Mouse (Mus musculus) macrophage (primary cell): ENCODE measurements around the gene Bglap3. TPM values are rescaled to one million over a fixed set of nuclear protein-coding genes. Genes with fewer than 3 reads are reported as not detected.
"Not testable (repeated sequence)": the region's sequence is repeated elsewhere in the genome, so short reads cannot be mapped to it uniquely, and the experiment has no call there.

Source experiments
- H3K27ac ChIP-seq: fragments of 350-480 bp; formaldehyde crosslinking; 2 replicates; pipeline ENCODE4 v1.9.0; 2021
- H3K36me3 ChIP-seq: fragments of 350-480 bp; formaldehyde crosslinking; 2 replicates; pipeline ENCODE4 v1.9.0; 2021; ENCODE audit errors: inconsistent target
- H3K4me3 ChIP-seq: fragments of 350-480 bp; formaldehyde crosslinking; 2 replicates; pipeline ENCODE4 v1.9.0; 2021; ENCODE audit errors: inconsistent target
- H3K79me2 ChIP-seq: fragments of 350-480 bp; formaldehyde crosslinking; 2 replicates; pipeline ENCODE4 v1.9.0; 2021; ENCODE audit errors: inconsistent target
- WGBS: methylation state at CpG from one replicate; pipeline ENCODE4 v1.1.7; 2026; ENCODE audit warnings: inconsistent platforms; ENCODE audit not compliant: missing documents; 5-methylcytosine and 5-hydroxymethylcytosine counted together
- polyA plus RNA-seq: library from polyadenylated mRNA; stranded (reverse); fragments of 250-400 nt; gene quantifications from 3 replicates; pipeline ENCODE4 v1.2.4, GENCODE M21; 2018; ENCODE audit warnings: inconsistent platforms
- total RNA-seq, 78 experiments: library from RNA; depleted of rRNA; stranded (reverse); fragments of 250-400 nt; gene quantifications; 1 replicate in 9 of 78; 2 replicates in 24 of 78; 3 replicates in 43 of 78; 4 replicates in 2 of 78; pipeline ENCODE4 v1.2.4; 2018; ENCODE audit warnings: inconsistent platforms in 56 of 78

Bglap3 gene
- not detected for total RNA-seq (2018; cell fraction: chromatin; rRNA removed)
- not detected for total RNA-seq (2018; cell fraction: cytosol; rRNA removed)
- total RNA-seq (2018; cell fraction: nucleus; rRNA removed) = not detected
- not detected in 3 replicates for polyA plus RNA-seq

DNA sequence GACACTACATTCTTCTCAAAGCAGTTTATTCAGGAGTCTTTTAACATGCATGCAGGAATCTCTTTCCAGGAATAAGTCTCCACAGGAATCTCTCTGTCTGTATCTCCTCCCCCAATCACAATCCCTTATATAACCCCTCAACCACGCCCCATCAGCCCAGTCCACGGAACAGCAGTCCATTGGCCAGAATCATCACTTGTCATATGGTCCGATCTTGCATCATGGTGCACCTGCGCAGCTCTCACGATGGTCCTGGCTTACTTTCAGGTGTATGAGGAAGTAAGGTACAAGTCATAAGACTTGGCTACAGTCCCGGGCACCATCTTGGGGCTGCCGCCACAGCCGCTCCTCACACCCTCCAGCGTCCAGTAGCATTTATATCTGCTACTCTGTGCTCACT lies at the start of gene Bglap3:
Bglap3 (minus strand) TSS at position 101 of the 400 bp plus-strand sequence.
- H3K4me3 ChIP-seq, H3K79me2 ChIP-seq, H3K36me3 ChIP-seq, H3K27ac ChIP-seq: not testable (repeated sequence)
- WGBS = 85% methylated on average over 9 of the region's 9 CpGs

GRCm38 (mm10) chr3:88422020-88422720 lies 49.6 kb upstream of the Bglap3 start:
- Histone ChIP-seq H3K79me2 (peaks cover 77% of the 10 kb centered on the region), H3K36me3 (peaks cover 41% of the 10 kb centered on the region), H3K4me3 (no peak overlapping the region), H3K27ac (no peak overlapping the region)
- 65% methylated on average over 9 of the region's 9 CpGs for WGBS

GRCm38 (mm10) chr3:88420771-88421170 lies 48.2 kb upstream of the Bglap3 start:
- 95% methylated on average over 19 of the region's 19 CpGs for WGBS
- H3K27ac ChIP-seq = no peak overlapping the region
- H3K36me3 ChIP-seq = peaks cover 55% of the 10 kb centered on the region
- H3K79me2 ChIP-seq = peaks cover 91% of the 10 kb centered on the region
- no peak overlapping the region for H3K4me3 ChIP-seq

DNA sequence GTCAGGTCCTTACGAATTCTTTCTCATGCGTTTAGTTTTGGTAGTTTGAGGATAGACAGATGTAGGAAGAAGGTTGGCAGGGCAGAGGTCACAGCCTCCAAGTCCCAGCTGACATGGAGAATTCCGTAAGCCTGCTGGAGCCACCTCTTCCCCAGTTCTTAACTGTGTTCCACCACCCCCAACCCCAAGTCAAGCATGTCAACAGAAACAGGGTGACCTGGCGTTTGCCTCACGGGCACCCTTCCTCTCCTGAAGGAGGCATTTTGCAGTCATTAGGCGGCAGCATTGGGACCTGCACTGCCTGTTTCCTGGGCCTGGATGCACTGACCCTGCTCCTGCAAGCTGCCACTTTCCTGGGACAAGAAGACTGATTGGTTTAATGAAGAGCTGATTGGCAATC lies 45.5 kb upstream of the Bglap3 start:
- Histone ChIP-seq H3K27ac (no peak overlapping the region), H3K79me2 (peaks cover 97% of the 10 kb centered on the region), H3K4me3 (no peak overlapping the region), H3K36me3 (peaks cover 64% of the 10 kb centered on the region)
- WGBS = 94% methylated on average over 6 of the region's 6 CpGs

- 93% methylated on average over 4 of the region's 4 CpGs for WGBS
- H3K4me3 ChIP-seq = no peak overlapping the region
- no peak overlapping the region for H3K27ac ChIP-seq
- H3K36me3 ChIP-seq = peaks cover 76% of the 10 kb centered on the region
- H3K79me2 ChIP-seq = peaks cover 73% of the 10 kb centered on the region
Observed at GRCm38 (mm10) chr3:88415668-88416067, 43.1 kb upstream of the Bglap3 start.

DNA sequence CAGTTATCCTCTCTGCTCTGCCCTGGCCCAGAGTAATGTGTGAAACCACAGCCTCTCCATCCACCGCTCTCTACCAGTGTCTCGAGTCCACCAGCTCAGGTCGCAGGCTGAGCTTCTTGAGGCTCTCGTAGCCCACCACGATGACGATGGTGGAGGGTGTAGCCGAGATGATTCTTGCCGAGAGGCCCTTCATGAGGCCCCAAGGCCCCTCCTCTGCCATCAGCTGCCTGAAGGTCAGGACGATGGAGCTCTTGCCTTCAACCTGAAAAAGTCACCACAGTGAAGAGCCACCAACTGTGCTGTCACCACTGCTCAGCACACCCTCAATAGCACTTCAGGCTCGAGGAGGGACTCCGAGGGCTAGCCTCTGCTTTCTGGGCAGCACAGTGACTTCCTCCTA lies 40.1 kb upstream of the Bglap3 start:
- Histone ChIP-seq H3K4me3 (no peak overlapping the region), H3K27ac (no peak overlapping the region), H3K36me3 (peaks cover 47% of the 10 kb centered on the region), H3K79me2 (peaks cover 62% of the 10 kb centered on the region)
- WGBS = 81% methylated on average over 11 of the region's 11 CpGs

GRCm38 (mm10) chr3:88411681-88412080 lies 39.1 kb upstream of the Bglap3 start:
- H3K27ac ChIP-seq = no peak overlapping the region

DNA sequence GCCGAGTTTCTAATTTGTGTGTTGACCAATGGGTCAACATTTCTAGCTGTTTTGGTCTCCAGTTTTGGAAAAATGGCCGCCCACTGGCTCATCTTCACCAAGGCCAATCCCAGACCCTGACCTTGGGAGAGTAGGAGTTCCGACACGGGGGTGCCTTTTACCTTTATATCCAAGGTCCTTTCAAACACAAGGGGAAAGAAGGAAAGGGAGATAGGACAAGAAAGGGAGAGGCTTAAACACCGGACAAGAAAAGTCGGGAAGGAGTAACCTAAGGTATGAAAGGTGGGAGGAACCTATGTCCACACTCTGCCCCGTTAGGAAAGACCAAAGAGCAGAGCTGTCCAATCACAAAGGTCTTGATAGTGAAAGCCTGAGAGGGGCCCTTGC lies 38.1 kb upstream of the Bglap3 start:
- Histone ChIP-seq H3K4me3 (peak overlapping the region; percentile 60), H3K27ac (peak overlapping the region; percentile 88), H3K79me2 (peaks cover 58% of the 10 kb centered on the region), H3K36me3 (peaks cover 27% of the 10 kb centered on the region)
- 51% methylated on average over 7 of the region's 7 CpGs for WGBS

More at GRCm38 (mm10) chr3:88411681-88412080, 39.1 kb upstream of the Bglap3 start:
- H3K4me3 ChIP-seq = no peak overlapping the region
- peaks cover 58% of the 10 kb centered on the region for H3K79me2 ChIP-seq
- 98% methylated on average over 4 of the region's 4 CpGs for WGBS
- H3K36me3 ChIP-seq = peaks cover 37% of the 10 kb centered on the region

GRCm38 (mm10) chr3:88409741-88410644 lies 37.5 kb upstream of the Bglap3 start, which contains the start of gene Pmf1:
TSS of gene Pmf1 (minus strand) at chr3:88410331.
- Histone ChIP-seq H3K36me3 (peaks cover 20% of the 10 kb centered on the region), H3K4me3 (peak within 1 kb of the TSS; percentile 60), H3K27ac (peak within 1 kb of the TSS; percentile 88), H3K79me2 (peaks cover 58% of the 10 kb centered on the region)
- under 1% methylated on average over 54 of the region's 54 CpGs for WGBS

DNA sequence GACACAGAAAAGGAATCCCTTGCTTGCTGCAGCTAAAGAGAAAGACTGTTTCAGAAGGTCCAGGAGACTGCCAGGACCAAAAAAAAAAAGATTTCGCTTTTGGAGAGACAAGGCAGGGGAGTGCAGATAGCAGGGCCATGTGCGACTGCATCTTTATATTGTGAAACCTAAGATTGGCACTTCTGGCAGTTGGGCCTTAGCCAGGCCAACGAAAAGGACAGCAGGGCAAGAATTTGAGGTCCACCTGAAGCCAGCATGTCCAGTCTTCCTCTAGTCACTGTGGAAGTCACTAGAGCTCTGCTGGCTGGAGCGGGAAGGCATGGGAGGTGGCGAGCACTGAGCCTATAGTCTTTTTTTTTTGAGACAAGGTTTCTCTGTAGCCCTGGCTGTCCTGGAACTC lies 36.4 kb upstream of the Bglap3 start:
- peak overlapping the region; percentile 88 for H3K27ac ChIP-seq
- H3K79me2 ChIP-seq = peaks cover 57% of the 10 kb centered on the region
- peaks cover 18% of the 10 kb centered on the region; the same call in 1 of the 2 replicates for H3K36me3 ChIP-seq
- H3K4me3 ChIP-seq = peak overlapping the region; percentile 60
- 47% methylated on average over 5 of the region's 5 CpGs for WGBS

GRCm38 (mm10) chr3:88407529-88407928 lies 35.0 kb upstream of the Bglap3 start:
- WGBS = 74% methylated on average over 7 of the region's 7 CpGs
- H3K36me3 ChIP-seq = peaks cover 14% of the 10 kb centered on the region; the same call in 1 of the 2 replicates

DNA sequence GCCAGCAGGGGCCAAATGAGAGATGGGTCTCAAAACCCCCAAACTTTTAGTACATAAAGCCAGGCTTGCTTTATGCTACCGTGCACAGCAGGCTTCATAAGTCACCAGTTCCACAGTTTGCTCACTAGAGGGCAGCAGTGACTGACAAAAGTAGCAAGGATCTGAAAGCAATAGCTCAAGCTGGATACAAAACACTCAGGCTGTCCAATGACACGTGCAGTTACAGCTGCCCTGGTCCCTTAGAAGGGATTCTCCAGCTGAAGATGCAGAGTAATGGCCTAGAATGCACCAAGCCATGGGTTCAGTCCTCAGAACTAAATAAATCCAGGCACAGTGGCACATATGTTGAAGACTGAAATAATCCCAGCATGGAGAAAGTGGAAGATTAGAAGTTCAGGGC lies 34.5 kb upstream of the Bglap3 start:
- Histone ChIP-seq H3K4me3 (no peak overlapping the region), H3K36me3 (peaks cover 10% of the 10 kb centered on the region; the same call in 1 of the 2 replicates)

More at GRCm38 (mm10) chr3:88407529-88407928, 35.0 kb upstream of the Bglap3 start:
- Histone ChIP-seq H3K4me3 (no peak overlapping the region), H3K27ac (no peak overlapping the region), H3K79me2 (peaks cover 56% of the 10 kb centered on the region)

GRCm38 (mm10) chr3:88403522-88404230 lies 31.1 kb upstream of the Bglap3 start:
- 62% methylated on average over 10 of the region's 10 CpGs for WGBS
- no peak overlapping the region for H3K4me3 ChIP-seq
- peaks cover 60% of the 10 kb centered on the region for H3K79me2 ChIP-seq
- peak overlapping the region; percentile 60 for H3K27ac ChIP-seq
- no peaks in the 10 kb centered on the region for H3K36me3 ChIP-seq

More for the DNA sequence above, 34.5 kb upstream of the Bglap3 start:
- Histone ChIP-seq H3K27ac (no peak overlapping the region), H3K79me2 (peaks cover 61% of the 10 kb centered on the region)
- WGBS = 2% methylated on average over 2 of the region's 2 CpGs

DNA sequence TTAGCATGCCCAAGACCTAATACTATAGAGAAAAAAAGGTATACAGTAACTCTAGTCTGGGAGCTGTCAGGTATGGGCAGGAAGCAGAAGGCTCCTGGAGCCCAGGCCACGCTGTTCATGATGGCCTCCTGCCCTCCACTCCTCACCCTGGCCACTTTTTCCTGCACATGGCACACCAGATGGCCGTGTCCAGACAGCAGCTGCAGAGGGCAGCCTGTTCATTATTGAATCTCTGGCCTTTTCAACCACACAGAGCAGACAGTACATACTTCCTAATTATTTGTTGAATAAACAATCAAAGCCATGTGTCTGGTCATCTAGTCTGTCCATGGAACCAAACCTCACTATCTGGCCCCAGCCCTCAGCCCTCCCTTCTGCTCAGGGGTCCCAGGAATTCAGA lies 26.1 kb upstream of the Bglap3 start:
- Histone ChIP-seq H3K79me2 (peaks cover 18% of the 10 kb centered on the region), H3K4me3 (no peak overlapping the region), H3K27ac (no peak overlapping the region), H3K36me3 (no peaks in the 10 kb centered on the region)
- 85% methylated on average over 2 of the region's 2 CpGs for WGBS
